Mouse (Mus musculus): ENCODE results near the gene Tmem151a.
A peak's percentile ranks its signal among the peaks of the same experiment; 100 is the strongest.

Tmem151a gene

GRCm38 (mm10) chr19:5040862-5041523 is 44.3 kb downstream of the Tmem151a start, which contains the start of gene Brms1:
TSS of gene Brms1 (plus strand) at chr19:5041354.
- peak; percentile 93 for DNase-seq

GRCm38 (mm10) chr19:5039301-5040114 is 45.8 kb downstream of the Tmem151a start:
- DNase-seq: no peak

GRCm38 (mm10) chr19:5038709-5039156 is 46.6 kb downstream of the Tmem151a start, which contains the start of the genes B4gat1 and AC124502.3:
TSS of gene B4gat1 (plus strand) at chr19:5038826.
TSS of gene AC124502.3 (plus strand) at chr19:5038891.
- DNase-seq: peak; percentile 93

- peak; percentile 81 for DNase-seq
Measured at GRCm38 (mm10) chr19:5037678-5038571, 47.4 kb downstream of the Tmem151a start.

GRCm38 (mm10) chr19:5036577-5036976 is 48.8 kb downstream of the Tmem151a start:
- DNase-seq: no peak

DNA sequence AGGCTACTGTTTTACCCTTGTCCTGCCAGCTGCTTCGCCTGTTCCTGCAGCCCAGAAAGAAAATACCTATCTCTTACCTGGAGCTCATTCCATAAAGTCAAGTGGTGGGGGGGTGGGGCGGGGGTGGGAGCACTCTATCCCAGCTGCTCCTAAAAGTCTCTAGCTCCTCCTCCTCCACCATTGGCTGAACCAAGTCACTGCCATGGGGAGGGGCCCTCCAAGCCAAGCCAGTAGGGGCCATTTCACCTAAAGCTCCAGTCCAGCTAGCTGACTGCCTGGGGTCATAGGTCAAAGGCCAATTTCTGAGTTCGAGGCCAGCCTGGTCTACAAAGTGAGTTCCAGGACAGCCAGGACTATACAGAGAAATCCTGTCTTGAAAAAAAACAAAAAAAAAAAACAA is 52.6 kb downstream of the Tmem151a start:
- no peak for DNase-seq

GRCm38 (mm10) chr19:5026111-5026510 is 59.2 kb downstream of the Tmem151a start:
- no peak for DNase-seq

- DNase-seq: peak; percentile 91
Measured at GRCm38 (mm10) chr19:5023621-5024479, 61.5 kb downstream of the Tmem151a start, which contains the start of gene Slc29a2. TSS of gene Slc29a2 (plus strand) at chr19:5023860.

DNA sequence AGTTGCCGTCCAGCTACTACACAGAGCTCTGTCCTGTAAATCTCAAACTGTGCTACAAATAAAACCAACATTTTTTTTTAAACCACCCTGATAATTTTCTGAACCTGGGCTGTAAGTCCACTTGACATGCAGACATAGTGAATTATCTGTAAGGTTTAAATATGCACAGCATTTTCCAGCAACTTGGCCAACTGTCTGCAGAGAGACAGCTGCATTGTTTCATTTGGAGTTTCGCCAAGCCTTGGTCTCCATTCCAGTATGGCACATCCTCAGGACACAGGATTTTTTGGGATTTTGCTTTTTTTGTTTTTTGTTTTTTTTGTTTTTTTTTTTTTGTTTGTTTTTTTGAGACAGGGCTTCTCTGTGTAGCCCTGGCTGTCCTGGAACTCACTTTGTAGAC is 63.9 kb downstream of the Tmem151a start:
- DNase-seq: no peak

Data from right cerebral cortex, postnatal 25 days (tissue).